Mouse (Mus musculus) spleen, postnatal 10 days (tissue): ENCODE measurements at regions not wholly inside any gene's neighbourhood (a gene's known extent, or its start where the extent isn't known, plus 50 kb on each side); places are given as distances from the start of the nearest gene placed in this dataset.
A peak's percentile ranks its signal among the peaks of the same experiment; 100 is the strongest.

ENCODE experiments used
- DNase-seq, 2 experiments: peaks; one replicate each; pipeline ENCODE4 v3.0.0; 2021 to 2022; ENCODE audit warnings: low spot score in 2 of 2

- no peak for DNase-seq
These were observed 380.7 kb upstream of the Chrm3 start for GRCm38 (mm10) chr13:10741391-10741790.

DNA sequence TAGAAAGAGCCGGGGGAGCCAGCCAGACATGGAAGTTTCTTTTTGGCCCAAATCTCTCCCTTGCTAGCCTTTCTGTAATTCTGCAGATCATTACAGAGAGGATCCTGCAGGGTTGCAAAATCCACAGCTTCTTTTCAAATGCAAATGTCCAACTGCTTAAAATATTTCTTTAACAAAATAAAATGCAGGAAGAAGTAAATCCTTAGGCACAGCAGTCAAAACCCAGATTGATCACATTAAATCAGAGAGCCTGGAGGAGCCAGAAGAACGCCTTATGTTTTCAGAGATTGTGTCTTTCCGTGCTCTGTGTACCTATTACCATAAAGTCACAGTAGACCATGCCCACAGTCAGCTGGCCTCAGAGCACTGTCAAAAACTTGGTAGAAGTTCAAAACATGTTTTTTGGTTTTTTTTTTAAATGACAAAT lies 365.1 kb upstream of the Chrm3 start:
- no peak for DNase-seq

DNA sequence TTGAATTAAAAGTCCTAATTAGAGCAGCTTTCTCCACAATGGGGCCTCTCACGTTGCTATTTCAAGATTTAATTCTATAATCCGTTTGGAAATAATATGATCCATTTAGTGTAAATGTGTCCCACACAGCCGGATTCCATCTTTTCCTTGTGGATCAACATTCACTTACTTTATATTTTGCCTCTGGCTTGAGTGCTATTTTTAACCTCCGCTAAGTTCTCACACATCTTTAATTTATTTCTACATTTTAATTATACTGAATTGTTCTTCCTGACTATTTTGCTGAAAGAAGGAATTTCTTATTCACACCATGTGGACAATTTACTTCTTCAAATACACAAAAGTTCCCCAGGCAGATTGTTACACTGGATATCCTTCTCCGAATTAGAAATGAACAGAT lies 364.7 kb upstream of the Chrm3 start:
- no peak for DNase-seq

DNA sequence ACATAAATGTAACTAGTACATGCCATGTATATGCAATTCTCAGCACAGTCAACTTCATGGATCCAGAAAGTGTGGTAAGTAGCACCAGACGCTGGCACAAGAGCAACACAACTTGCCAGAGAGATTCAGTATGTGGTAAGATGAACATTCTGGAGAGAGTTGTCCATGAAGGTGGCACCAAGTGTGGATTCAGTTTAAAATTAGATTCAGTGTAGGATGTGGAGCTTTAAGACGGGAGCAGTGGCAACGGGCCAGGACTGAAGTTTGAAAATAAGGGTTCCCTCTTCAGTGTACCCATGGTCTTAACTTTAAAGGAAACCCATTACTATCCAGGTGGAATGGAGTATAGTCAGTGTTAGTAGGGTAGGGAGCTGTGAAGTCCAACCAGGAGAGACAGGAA lies 360.0 kb upstream of the Chrm3 start:
- DNase-seq: no peak

- DNase-seq: no peak
These were observed 350.8 kb upstream of the Chrm3 start for GRCm38 (mm10) chr13:10711451-10711850.

DNA sequence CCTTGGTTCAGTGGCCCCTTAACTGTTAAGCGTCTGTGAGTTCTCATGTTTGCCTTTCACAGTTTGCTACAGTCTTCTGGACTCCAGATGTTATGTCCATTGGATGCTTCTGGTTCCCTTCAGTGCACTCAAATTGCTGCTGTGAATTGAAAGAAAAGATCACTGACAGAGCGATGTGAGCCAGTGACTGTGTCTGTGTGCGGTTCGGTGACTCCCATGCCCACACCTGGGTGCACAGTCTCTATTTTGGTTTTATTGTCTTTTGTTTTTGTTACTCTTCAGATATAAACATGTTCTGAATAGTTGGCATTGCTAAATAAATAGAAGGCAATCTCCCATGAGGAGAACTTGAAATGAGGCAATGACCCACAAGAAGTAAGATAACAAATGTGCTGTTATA lies 350.3 kb upstream of the Chrm3 start:
- DNase-seq: no peak

- no peak for DNase-seq
These were observed 336.5 kb upstream of the Chrm3 start for GRCm38 (mm10) chr13:10697146-10697545.

GRCm38 (mm10) chr13:10696181-10696977 lies 335.7 kb upstream of the Chrm3 start:
- DNase-seq: no peak

GRCm38 (mm10) chr13:10691307-10691706 lies 330.7 kb upstream of the Chrm3 start:
- no peak for DNase-seq

GRCm38 (mm10) chr13:10687379-10687778 lies 326.7 kb upstream of the Chrm3 start:
- no peak for DNase-seq

DNA sequence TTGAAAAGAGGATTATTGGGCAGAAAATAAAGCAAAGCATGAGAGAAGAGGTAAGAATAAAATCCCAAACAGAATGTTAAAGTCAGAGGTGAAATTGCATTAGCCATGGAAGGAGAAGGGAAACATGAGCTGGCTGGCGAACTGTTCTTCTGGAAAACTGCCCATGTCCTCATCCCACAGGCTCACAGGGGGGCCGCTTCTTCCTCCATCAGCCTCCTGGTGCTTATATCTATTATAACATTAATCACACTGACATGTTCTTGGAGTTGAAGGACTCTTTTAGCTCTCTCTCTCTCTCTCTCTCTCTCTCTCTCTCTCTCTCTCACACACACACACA lies 293.4 kb upstream of the Chrm3 start:
- DNase-seq: no peak

DNA sequence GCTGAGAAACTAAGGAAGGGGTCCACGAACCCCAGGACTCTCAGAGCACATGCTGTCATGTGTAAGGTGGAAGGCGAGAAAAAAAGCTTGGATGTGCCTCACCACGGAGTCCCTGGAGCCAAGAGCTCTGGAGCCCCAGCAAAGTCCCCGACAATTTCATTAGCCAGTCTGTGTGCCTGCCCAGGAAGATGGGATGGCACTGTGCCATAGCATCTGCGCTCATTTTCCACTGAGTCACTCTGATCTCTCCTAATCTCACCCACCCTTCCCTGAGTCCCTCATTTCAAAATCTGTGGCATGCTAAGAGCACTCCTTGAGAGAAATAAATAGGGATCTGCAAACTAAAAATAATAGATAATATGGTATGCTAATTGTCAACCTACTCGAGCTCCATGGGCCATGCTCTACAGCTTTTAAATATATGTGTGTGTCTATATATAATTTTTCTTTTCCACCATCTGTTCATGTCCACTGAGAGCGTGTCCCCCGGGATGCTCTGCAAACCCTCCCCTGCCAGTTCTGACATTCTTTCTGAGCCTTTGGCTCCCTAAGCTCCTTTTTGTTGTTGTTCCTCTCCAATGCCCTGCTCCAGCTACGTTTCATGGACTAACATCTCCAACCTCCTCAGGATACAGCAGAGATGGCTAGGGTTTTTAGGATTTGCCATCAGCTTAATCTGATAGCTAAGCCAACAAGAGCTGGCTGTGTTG lies 292.9 kb upstream of the Chrm3 start:
- no peak for DNase-seq

- DNase-seq: no peak
These were observed 276.2 kb upstream of the Chrm3 start for GRCm38 (mm10) chr13:10636859-10637258.

GRCm38 (mm10) chr13:10630467-10630866 lies 269.8 kb upstream of the Chrm3 start:
- no peak for DNase-seq

- DNase-seq: no peak
These were observed 259.0 kb upstream of the Chrm3 start for GRCm38 (mm10) chr13:10619661-10620060.

DNA sequence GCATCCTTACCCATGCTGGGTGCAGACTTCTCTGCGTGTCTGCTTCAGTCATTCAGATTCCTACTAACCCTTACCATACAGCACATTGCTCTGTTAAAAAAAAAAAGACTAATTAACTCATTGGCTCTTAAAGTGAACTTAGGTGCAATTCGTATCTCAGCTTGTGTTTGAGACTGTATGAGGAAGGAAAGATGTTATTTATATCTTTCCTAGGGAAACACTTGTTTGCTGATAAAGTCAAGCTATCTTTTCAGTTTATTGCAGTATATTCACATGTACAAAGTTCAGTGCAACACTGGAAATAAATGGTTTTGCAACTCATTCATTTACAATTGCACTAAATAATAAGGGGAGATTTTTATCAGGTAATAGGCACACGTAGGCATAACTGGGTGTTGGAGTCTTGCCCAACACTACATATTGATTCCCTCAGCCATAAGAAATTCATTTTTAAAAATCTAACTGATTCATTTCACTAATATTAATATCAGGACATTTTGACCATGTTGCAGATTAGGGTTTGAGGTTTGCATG lies 257.8 kb upstream of the Chrm3 start:
- DNase-seq: no peak

DNA sequence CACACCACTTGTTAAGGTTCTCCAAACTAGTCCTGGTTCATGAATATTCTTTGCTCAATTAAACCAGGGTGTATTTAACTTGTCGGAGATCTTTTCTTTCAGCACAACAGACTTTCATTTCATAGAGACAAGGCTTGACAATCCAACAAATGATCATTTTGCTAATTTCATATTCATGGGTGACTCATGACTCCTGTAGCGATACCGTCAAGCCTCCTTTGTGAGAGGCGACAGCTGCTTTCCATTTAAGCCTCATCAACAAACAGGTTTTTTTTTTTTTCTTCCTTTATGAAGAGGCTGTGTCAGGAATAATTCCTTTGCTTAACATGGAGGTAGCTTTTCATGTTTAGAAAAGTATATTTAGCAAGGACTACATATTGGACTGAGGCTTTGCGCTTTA lies 214.3 kb upstream of the Chrm3 start:
- no peak for DNase-seq

GRCm38 (mm10) chr13:10566825-10567224 lies 206.2 kb upstream of the Chrm3 start:
- no peak for DNase-seq

GRCm38 (mm10) chr13:10557559-10557958 lies 196.9 kb upstream of the Chrm3 start:
- DNase-seq: no peak

DNA sequence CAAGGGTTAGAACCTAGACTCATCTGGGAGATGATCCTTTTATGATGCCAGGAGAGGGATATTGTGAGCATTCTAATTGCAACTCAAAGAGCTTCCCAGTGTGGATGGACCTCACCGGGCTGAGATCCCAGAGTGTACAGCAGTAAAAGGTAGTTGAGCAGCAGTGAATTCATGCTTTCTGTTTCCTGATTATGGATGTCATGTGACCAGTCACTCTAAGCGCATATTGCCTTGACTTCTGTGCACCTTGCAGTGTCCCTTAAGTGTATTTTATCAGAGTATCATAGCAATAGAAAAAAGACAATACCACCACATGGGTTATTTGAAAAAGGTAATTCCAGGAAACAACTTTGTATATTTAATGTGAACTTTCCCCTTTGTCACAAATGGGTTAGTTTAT lies 193.9 kb upstream of the Chrm3 start:
- no peak for DNase-seq

- peak in 1 of 2 experiments; percentile 11 for DNase-seq
These were observed 182.1 kb upstream of the Chrm3 start for GRCm38 (mm10) chr13:10542723-10543122.

- peak in 1 of 2 experiments; percentile 27 for DNase-seq
These were observed 179.7 kb upstream of the Chrm3 start for GRCm38 (mm10) chr13:10540197-10540940.
